Mouse (Mus musculus) heart, postnatal 0 days (tissue): ENCODE results near the gene Zc3h18. TPM values are rescaled to one million over a fixed set of nuclear protein-coding genes. Genes with fewer than 3 reads are reported as not detected.

Experiments used
- ATAC-seq: fragments of 200-750 bp; cut with Nextera tagmentation; 2 replicates; pipeline ENCODE4 v1.8.0; 2017; ENCODE audit warnings: low read depth, moderate number of reproducible peaks, moderate library complexity; ENCODE audit not compliant: insufficient read depth
- DNase-seq: peaks from one replicate; pipeline ENCODE4 v3.0.0-alpha.2; 2016; ENCODE audit warnings: low spot score
- H3K27ac ChIP-seq: fragments of 300-500 bp; sonication (generic); 2 replicates; pipeline ENCODE4 v1.5.1; 2014; ENCODE audit warnings: low read depth, mild to moderate bottlenecking
- H3K27me3 ChIP-seq: fragments of 300-500 bp; sonication (generic); 2 replicates; pipeline ENCODE4 v1.6.1; 2014; ENCODE audit warnings: low read length, mixed read lengths; ENCODE audit not compliant: control insufficient read depth, insufficient read depth
- H3K36me3 ChIP-seq: fragments of 300-500 bp; sonication (generic); replicated peaks from 2 replicates; pipeline ENCODE4 v1.6.1; 2014; ENCODE audit warnings: low read length, mixed read lengths; ENCODE audit not compliant: control insufficient read depth, insufficient read depth
- H3K4me1 ChIP-seq: fragments of 300-500 bp; sonication (generic); 2 replicates; pipeline ENCODE4 v1.6.1; 2014; ENCODE audit warnings: antibody characterized with exemption; ENCODE audit not compliant: control insufficient read depth, insufficient read depth
- H3K4me2 ChIP-seq: fragments of 300-500 bp; sonication (generic); 2 replicates; pipeline ENCODE4 v1.6.1; 2014; ENCODE audit warnings: low read depth, mild to moderate bottlenecking, low read length, moderate library complexity
- H3K4me3 ChIP-seq: fragments of 300-500 bp; sonication (generic); 2 replicates; pipeline ENCODE4 v1.5.1; 2014; ENCODE audit warnings: low read depth, low read length
- H3K9ac ChIP-seq: fragments of 300-500 bp; sonication (generic); replicated peaks from 2 replicates; pipeline ENCODE4 v1.6.1; 2014; ENCODE audit warnings: low read depth, low read length, mixed read lengths
- H3K9me3 ChIP-seq: fragments of 300-500 bp; sonication (generic); replicated peaks from 2 replicates; pipeline ENCODE4 v1.6.1; 2016; ENCODE audit warnings: low read length; ENCODE audit not compliant: control insufficient read depth
- CTCF ChIP-seq: IDR thresholded peaks from 2 replicates; pipeline ENCODE4 v1.5.1; 2016; ENCODE audit warnings: antibody characterized with exemption, control low read depth, low read depth
- EP300 ChIP-seq: IDR thresholded peaks from 2 replicates; pipeline ENCODE4 v1.6.1; 2016; ENCODE audit warnings: antibody characterized with exemption, low read depth
- WGBS: fragments of 180-500 bp; shearing (Covaris S2); extraction: QIAGEN DNeasy Blood & Tissue Kit; methylation state at CpG from one replicate; pipeline ENCODE4 v1.1.7; 2014; 5-methylcytosine and 5-hydroxymethylcytosine counted together
- polyA plus RNA-seq: library from polyadenylated mRNA; unstranded; fragments of >200 nt; fragmentation: Nextera tagmentation; extraction: Ambion mirVana; gene quantifications from 2 replicates; pipeline ENCODE4 v1.2.1, GENCODE M21; 2015
- total RNA-seq: library from RNA; depleted of rRNA; stranded (reverse); fragments of >200 nt; gene quantifications from 2 replicates; pipeline ENCODE4 v1.2.3, GENCODE M21; 2014; ENCODE audit warnings: low replicate concordance

The Zc3h18 gene
- total and polyA plus RNA-seq, 2 experiments from 2014 or later, result 14.4 to 23.1 TPM

DNA sequence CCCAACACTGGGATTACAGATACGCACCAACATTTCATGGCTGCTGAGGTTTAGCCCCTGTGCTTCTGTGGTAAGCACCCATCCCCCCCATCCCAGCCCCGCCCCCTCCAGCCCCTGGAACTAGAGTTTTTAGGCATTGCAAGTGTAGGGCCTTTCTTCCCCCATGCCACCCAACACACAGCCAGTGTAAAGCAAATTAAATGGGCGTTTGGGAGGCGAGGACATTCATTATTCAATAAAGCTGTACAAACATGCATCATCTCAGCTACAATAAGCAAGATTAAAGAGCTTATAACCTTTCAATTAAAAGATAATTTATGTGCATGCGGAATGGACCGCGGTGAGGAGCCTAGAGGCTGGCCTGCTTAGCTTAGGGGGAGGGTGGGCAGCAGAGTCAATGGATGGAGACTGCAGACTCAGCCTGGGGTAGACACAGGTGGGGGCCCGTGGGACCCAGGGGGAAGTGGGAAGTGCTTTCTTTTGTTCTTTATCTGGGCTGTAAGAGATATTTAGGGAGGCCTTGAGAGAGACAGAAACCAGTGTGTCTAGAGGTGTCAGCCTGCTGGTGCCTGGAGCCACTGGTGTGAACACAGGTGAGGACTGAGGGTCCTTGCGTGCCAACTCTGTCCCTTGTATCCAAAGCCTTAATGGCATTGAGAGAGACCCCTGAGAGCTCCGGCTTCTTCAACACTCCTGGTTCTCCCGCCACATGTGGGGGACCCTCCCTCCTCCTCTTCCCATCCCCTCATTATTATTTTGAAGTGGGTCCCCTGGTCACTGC is 25.9 kb upstream of the Zc3h18 start:
- DNase-seq, result no peak
- no peak overlapping the region for H3K4me2 ChIP-seq
- no peaks in the 10 kb centered on the region for H3K9me3 ChIP-seq
- H3K36me3 ChIP-seq, result no peaks in the 10 kb centered on the region
- H3K4me1 ChIP-seq, result peaks cover 16% of the 10 kb centered on the region; the same call in 1 of the 2 replicates
- ATAC-seq, result no peak
- no peak overlapping the region for H3K9ac ChIP-seq
- no peaks in the 10 kb centered on the region for H3K27me3 ChIP-seq
- 58% methylated on average over 11 of the region's 11 CpGs for WGBS
- H3K27ac ChIP-seq, result no peak overlapping the region
- H3K4me3 ChIP-seq, result no peak overlapping the region
- TF ChIP-seq CTCF (no peak), EP300 (no peak)

GRCm38 (mm10) chr8:122354157-122354556 is 22.3 kb upstream of the Zc3h18 start:
- Histone ChIP-seq H3K9me3 (no peaks in the 10 kb centered on the region), H3K4me1 (peaks cover 9% of the 10 kb centered on the region; the same call in 1 of the 2 replicates), H3K36me3 (no peaks in the 10 kb centered on the region), H3K9ac (no peak overlapping the region), H3K4me3 (no peak overlapping the region), H3K4me2 (no peak overlapping the region), H3K27me3 (no peaks in the 10 kb centered on the region), H3K27ac (no peak overlapping the region)
- TF ChIP-seq EP300, result no peak
- TF ChIP-seq CTCF, result no peak
- ATAC-seq, result no peak
- 72% methylated on average over 8 of the region's 8 CpGs for WGBS
- peak; percentile 28 for DNase-seq

- Histone ChIP-seq H3K27me3 (no peaks in the 10 kb centered on the region), H3K4me2 (no peak overlapping the region), H3K36me3 (no peaks in the 10 kb centered on the region), H3K9ac (no peak overlapping the region), H3K9me3 (no peaks in the 10 kb centered on the region), H3K4me3 (no peak overlapping the region), H3K4me1 (no peaks in the 10 kb centered on the region), H3K27ac (no peak overlapping the region)
- no peak for ATAC-seq
- 68% methylated on average over 9 of the region's 9 CpGs for WGBS
- no peak for TF ChIP-seq EP300
- no peak for TF ChIP-seq CTCF
- DNase-seq, result no peak
Measured at GRCm38 (mm10) chr8:122355642-122356606, 20.5 kb upstream of the Zc3h18 start.

GRCm38 (mm10) chr8:122357202-122357601 is 19.2 kb upstream of the Zc3h18 start:
- Histone ChIP-seq H3K4me1 (no peaks in the 10 kb centered on the region), H3K9me3 (no peaks in the 10 kb centered on the region), H3K4me3 (no peak overlapping the region), H3K36me3 (no peaks in the 10 kb centered on the region), H3K27ac (no peak overlapping the region), H3K4me2 (no peak overlapping the region), H3K27me3 (no peaks in the 10 kb centered on the region), H3K9ac (no peak overlapping the region)
- ATAC-seq (no peak), DNase-seq (no peak)
- WGBS, result 64% methylated on average over 11 of the region's 11 CpGs
- TF ChIP-seq EP300 (no peak), CTCF (no peak)

- no peak for TF ChIP-seq EP300
- no peak for TF ChIP-seq CTCF
- no peak for DNase-seq
- 64% methylated on average over 5 of the region's 5 CpGs for WGBS
Measured at GRCm38 (mm10) chr8:122357641-122358040, 18.8 kb upstream of the Zc3h18 start.

More at GRCm38 (mm10) chr8:122357641-122358040, 18.8 kb upstream of the Zc3h18 start:
- Histone ChIP-seq H3K9ac (no peak overlapping the region), H3K36me3 (no peaks in the 10 kb centered on the region), H3K27me3 (no peaks in the 10 kb centered on the region), H3K4me2 (no peak overlapping the region), H3K9me3 (no peaks in the 10 kb centered on the region), H3K4me3 (no peak overlapping the region), H3K27ac (no peak overlapping the region), H3K4me1 (no peaks in the 10 kb centered on the region)
- ATAC-seq, result no peak
